Mouse (Mus musculus) midbrain, embryonic 10.5 days (tissue): ENCODE measurements around the gene Rbm33. TPM values are rescaled to one million over a fixed set of nuclear protein-coding genes. Genes with fewer than 3 reads are reported as not detected.

Experiments
- DNase-seq: peaks from one replicate; pipeline ENCODE4 v3.0.0-alpha.2; 2017; ENCODE audit warnings: low spot score
- H3K27ac ChIP-seq: fragments of 300-500 bp; sonication (generic); replicated peaks from 2 replicates; pipeline ENCODE4 v1.5.1; 2016; ENCODE audit warnings: mild to moderate bottlenecking
- H3K27me3 ChIP-seq: fragments of 300-500 bp; sonication (generic); 2 replicates; pipeline ENCODE4 v1.6.1; 2016; ENCODE audit warnings: low read depth, mild to moderate bottlenecking; ENCODE audit not compliant: poor library complexity, severe bottlenecking
- H3K36me3 ChIP-seq: fragments of 300-500 bp; sonication (generic); 2 replicates; pipeline ENCODE4 v1.6.1; 2016; ENCODE audit warnings: mild to moderate bottlenecking, moderate library complexity
- H3K4me1 ChIP-seq: fragments of 300-500 bp; sonication (generic); 2 replicates; pipeline ENCODE4 v1.6.1; 2016
- H3K4me3 ChIP-seq: fragments of 300-500 bp; sonication (generic); 2 replicates; pipeline ENCODE4 v1.5.1; 2016; ENCODE audit warnings: mild to moderate bottlenecking, moderate library complexity
- H3K9me3 ChIP-seq: fragments of 300-500 bp; sonication (generic); replicated peaks from 2 replicates; pipeline ENCODE4 v1.6.1; 2016; ENCODE audit warnings: mild to moderate bottlenecking
- WGBS: fragments of 180-500 bp; shearing (Covaris S2); methylation state at CpG from one replicate; pipeline ENCODE4 v1.1.7; 2016; 5-methylcytosine and 5-hydroxymethylcytosine counted together
- polyA plus RNA-seq: library from polyadenylated mRNA; unstranded; fragments of >200 nt; fragmentation: Nextera tagmentation; extraction: Ambion mirVana; gene quantifications from 2 replicates; pipeline ENCODE4 v1.2.1, GENCODE M21; 2016

Rbm33 gene
- polyA plus RNA-seq, 1 experiment from 2014 or later, result 13.2 TPM

GRCm38 (mm10) chr5:28425926-28426325, 109.0 kb downstream of the Rbm33 start:
- H3K4me3 ChIP-seq, result no peak overlapping the region
- 93% methylated on average over 9 of the region's 9 CpGs for WGBS
- no peaks in the 10 kb centered on the region for H3K36me3 ChIP-seq
- no peaks in the 10 kb centered on the region for H3K9me3 ChIP-seq
- H3K27ac ChIP-seq, result no peak overlapping the region
- no peaks in the 10 kb centered on the region for H3K27me3 ChIP-seq
- DNase-seq, result no peak
- H3K4me1 ChIP-seq, result no peaks in the 10 kb centered on the region

- WGBS, result 70% methylated on average over 3 of the region's 3 CpGs
- Histone ChIP-seq H3K9me3 (no peaks in the 10 kb centered on the region), H3K4me3 (no peak overlapping the region), H3K36me3 (no peaks in the 10 kb centered on the region), H3K4me1 (peaks cover 9% of the 10 kb centered on the region; the same call in 1 of the 2 replicates), H3K27me3 (peaks cover 34% of the 10 kb centered on the region), H3K27ac (no peak overlapping the region)
- peak; percentile 9 for DNase-seq
Observed at GRCm38 (mm10) chr5:28450126-28450890, 133.4 kb downstream of the Rbm33 start.

GRCm38 (mm10) chr5:28451053-28451638, 134.2 kb downstream of the Rbm33 start:
- no peaks in the 10 kb centered on the region for H3K36me3 ChIP-seq
- no peaks in the 10 kb centered on the region for H3K9me3 ChIP-seq
- peaks cover 42% of the 10 kb centered on the region for H3K27me3 ChIP-seq
- peaks cover 12% of the 10 kb centered on the region; the same call in 1 of the 2 replicates for H3K4me1 ChIP-seq
- H3K27ac ChIP-seq, result no peak overlapping the region
- no peak overlapping the region for H3K4me3 ChIP-seq
- WGBS, result 31% methylated on average over 6 of the region's 6 CpGs
- peak; percentile 83 for DNase-seq

- Histone ChIP-seq H3K27ac (no peak overlapping the region), H3K4me3 (no peak overlapping the region), H3K4me1 (peaks cover 20% of the 10 kb centered on the region), H3K27me3 (peaks cover 62% of the 10 kb centered on the region), H3K9me3 (no peaks in the 10 kb centered on the region), H3K36me3 (0 out of 2 replicates have a peak, but pooled peaks cover 5% of the 10 kb centered on the region)
- DNase-seq, result peak; percentile 6
- WGBS, result 81% methylated on average over 5 of the region's 5 CpGs
Observed at GRCm38 (mm10) chr5:28453086-28453485, 136.2 kb downstream of the Rbm33 start.

- peaks cover 66% of the 10 kb centered on the region for H3K27me3 ChIP-seq
- DNase-seq, result peak; percentile 17
- no peak overlapping the region for H3K4me3 ChIP-seq
- 24% methylated on average over 3 of the region's 3 CpGs for WGBS
- H3K36me3 ChIP-seq, result 0 out of 2 replicates have a peak, but pooled peaks cover 8% of the 10 kb centered on the region
- peaks cover 24% of the 10 kb centered on the region for H3K4me1 ChIP-seq
- H3K9me3 ChIP-seq, result no peaks in the 10 kb centered on the region
- H3K27ac ChIP-seq, result no peak overlapping the region
Observed at GRCm38 (mm10) chr5:28453523-28453922, 136.6 kb downstream of the Rbm33 start.

GRCm38 (mm10) chr5:28454546-28454945, 137.6 kb downstream of the Rbm33 start:
- Histone ChIP-seq H3K4me3 (no peak overlapping the region), H3K27me3 (peaks cover 76% of the 10 kb centered on the region), H3K4me1 (peaks cover 35% of the 10 kb centered on the region), H3K27ac (no peak overlapping the region), H3K9me3 (no peaks in the 10 kb centered on the region), H3K36me3 (0 out of 2 replicates have a peak, but pooled peaks cover 8% of the 10 kb centered on the region)
- WGBS, result 92% methylated on average over 6 of the region's 6 CpGs
- DNase-seq, result peak; percentile 10

- peaks cover 88% of the 10 kb centered on the region for H3K27me3 ChIP-seq
- H3K36me3 ChIP-seq, result 0 out of 2 replicates have a peak, but pooled peaks cover 8% of the 10 kb centered on the region
- H3K4me1 ChIP-seq, result peaks cover 46% of the 10 kb centered on the region
- H3K9me3 ChIP-seq, result no peaks in the 10 kb centered on the region
- peak overlapping the region; percentile 74; the same call in 1 of the 2 replicates for H3K4me3 ChIP-seq
- 83% methylated on average over 5 of the region's 5 CpGs for WGBS
- H3K27ac ChIP-seq, result peak overlapping the region; percentile 29; the same call in 1 of the 2 replicates
- no peak for DNase-seq
Observed at GRCm38 (mm10) chr5:28455721-28456120, 138.8 kb downstream of the Rbm33 start.

GRCm38 (mm10) chr5:28456366-28456765, 139.4 kb downstream of the Rbm33 start:
- Histone ChIP-seq H3K4me3 (peak overlapping the region; percentile 74), H3K4me1 (peaks cover 53% of the 10 kb centered on the region), H3K27ac (peak overlapping the region; percentile 29; the same call in 1 of the 2 replicates), H3K27me3 (peaks cover 95% of the 10 kb centered on the region), H3K36me3 (0 out of 2 replicates have a peak, but pooled peaks cover 8% of the 10 kb centered on the region), H3K9me3 (no peaks in the 10 kb centered on the region)
- WGBS, result 57% methylated on average over 1 of the region's 1 CpGs
- no peak for DNase-seq

- Histone ChIP-seq H3K36me3 (0 out of 2 replicates have a peak, but pooled peaks cover 8% of the 10 kb centered on the region), H3K4me3 (peak overlapping the region; percentile 74), H3K9me3 (no peaks in the 10 kb centered on the region), H3K27me3 (peaks cover 96% of the 10 kb centered on the region), H3K27ac (peak overlapping the region; percentile 88), H3K4me1 (peaks cover 69% of the 10 kb centered on the region)
- WGBS, result under 1% methylated on average over 94 of the region's 95 CpGs
- peak; percentile 52 for DNase-seq
Observed at GRCm38 (mm10) chr5:28457921-28458641, 141.2 kb downstream of the Rbm33 start.

GRCm38 (mm10) chr5:28458821-28459240, 141.9 kb downstream of the Rbm33 start:
- Histone ChIP-seq H3K9me3 (no peaks in the 10 kb centered on the region), H3K27me3 (peaks cover 98% of the 10 kb centered on the region), H3K27ac (peak overlapping the region; percentile 88), H3K4me1 (peaks cover 69% of the 10 kb centered on the region), H3K36me3 (0 out of 2 replicates have a peak, but pooled peaks cover 8% of the 10 kb centered on the region), H3K4me3 (peak overlapping the region; percentile 74)
- under 1% methylated on average over 27 of the region's 27 CpGs for WGBS
- DNase-seq, result peak; percentile 67

- peak overlapping the region; percentile 88 for H3K27ac ChIP-seq
- H3K4me1 ChIP-seq, result peaks cover 77% of the 10 kb centered on the region
- WGBS, result under 1% methylated on average over 41 of the region's 41 CpGs
Observed at GRCm38 (mm10) chr5:28459456-28460225, 142.7 kb downstream of the Rbm33 start.

More at GRCm38 (mm10) chr5:28459456-28460225, 142.7 kb downstream of the Rbm33 start:
- H3K4me3 ChIP-seq, result peak overlapping the region; percentile 74
- peaks cover 98% of the 10 kb centered on the region for H3K27me3 ChIP-seq
- 0 out of 2 replicates have a peak, but pooled peaks cover 8% of the 10 kb centered on the region for H3K36me3 ChIP-seq
- peak; percentile 87 for DNase-seq
- H3K9me3 ChIP-seq, result no peaks in the 10 kb centered on the region
